Mouse (Mus musculus): ENCODE results near the gene Olfr291.

Olfr291 gene

GRCm38 (mm10) chr7:84853253-84853652, at the start of gene Olfr291:
Gene Olfr291 (plus strand): TSS chr7:84853553.
- CTCF ChIA-PET, result no interaction called here

GRCm38 (mm10) chr7:84805224-84805623, 48.1 kb upstream of the Olfr291 start:
- CTCF ChIA-PET, result no interaction called here

- CTCF ChIA-PET, result no interaction called here
Measured at GRCm38 (mm10) chr7:84806159-84806558, 47.2 kb upstream of the Olfr291 start.

GRCm38 (mm10) chr7:84884530-84884929, 31.2 kb downstream of the Olfr291 start:
- CTCF ChIA-PET, result no interaction called here

Measured in spleen, embryonic (tissue).